Mouse (Mus musculus) hindlimb bud, embryonic 11.5 days (tissue): ENCODE data around the gene Slc35e4.
"Not testable (repeated sequence)": the region's sequence is repeated elsewhere in the genome, so short reads cannot be mapped to it uniquely, and the experiment has no call there.

Source experiments
- DNase-seq: peaks from one replicate; pipeline ENCODE4 v3.0.0-alpha.2; 2012; ENCODE audit warnings: low read depth, low spot score; ENCODE audit errors: extremely low spot score

The Slc35e4 gene

GRCm38 (mm10) chr11:3920476-3920875 is 6.0 kb upstream of the Slc35e4 start:
- no peak for DNase-seq

GRCm38 (mm10) chr11:3918738-3919137 is 4.3 kb upstream of the Slc35e4 start:
- DNase-seq: no peak

- DNase-seq: no peak
These were observed 952 bp downstream of the Slc35e4 start for GRCm38 (mm10) chr11:3913316-3914108.

- no peak for DNase-seq
These were observed 1.6 kb downstream of the Slc35e4 start for GRCm38 (mm10) chr11:3912875-3913271.

- no peak for DNase-seq
These were observed 2.2 kb downstream of the Slc35e4 start for GRCm38 (mm10) chr11:3912100-3912874.

- DNase-seq: not testable (repeated sequence)
These were observed 3.0 kb downstream of the Slc35e4 start for GRCm38 (mm10) chr11:3911440-3911839.

- DNase-seq: no peak
These were observed 3.8 kb downstream of the Slc35e4 start for GRCm38 (mm10) chr11:3910513-3911310.

- no peak for DNase-seq
These were observed 5.2 kb downstream of the Slc35e4 start for GRCm38 (mm10) chr11:3909236-3909635.

- no peak for DNase-seq
These were observed 9.0 kb downstream of the Slc35e4 start for GRCm38 (mm10) chr11:3905446-3905845.

- DNase-seq: no peak
These were observed 9.8 kb downstream of the Slc35e4 start for GRCm38 (mm10) chr11:3904673-3905072.

GRCm38 (mm10) chr11:3903046-3903445 is 11.4 kb downstream of the Slc35e4 start:
- DNase-seq: no peak

- no peak for DNase-seq
These were observed 11.9 kb downstream of the Slc35e4 start for GRCm38 (mm10) chr11:3902516-3902915.

GRCm38 (mm10) chr11:3900296-3900695 is 14.2 kb downstream of the Slc35e4 start:
- DNase-seq: no peak

GRCm38 (mm10) chr11:3895933-3896332 is 18.5 kb downstream of the Slc35e4 start:
- DNase-seq: no peak

GRCm38 (mm10) chr11:3895458-3895857 is 19.0 kb downstream of the Slc35e4 start:
- peak; percentile 39 for DNase-seq

- DNase-seq: peak; percentile 85
These were observed 19.8 kb downstream of the Slc35e4 start, which contains the start of the genes 4921536K21Rik and Dusp18 for GRCm38 (mm10) chr11:3894406-3895281. Gene 4921536K21Rik (minus strand): TSS chr11:3895098. Gene Dusp18 (plus strand): TSS chr11:3895240.

GRCm38 (mm10) chr11:3893970-3894369 is 20.5 kb downstream of the Slc35e4 start:
- no peak for DNase-seq

GRCm38 (mm10) chr11:3887331-3887730 is 27.1 kb downstream of the Slc35e4 start:
- no peak for DNase-seq

- DNase-seq: no peak
These were observed 30.8 kb downstream of the Slc35e4 start for GRCm38 (mm10) chr11:3883711-3884110.

- DNase-seq: no peak
These were observed 34.6 kb downstream of the Slc35e4 start for GRCm38 (mm10) chr11:3879836-3880235.
